Mouse (Mus musculus): ENCODE data around the gene Slc41a2. TPM values are rescaled to one million over a fixed set of nuclear protein-coding genes. Genes with fewer than 3 reads are reported as not detected.

Slc41a2 gene
- total and polyA plus RNA-seq, 3 experiments: 0.17 TPM; not detected in 2

DNA sequence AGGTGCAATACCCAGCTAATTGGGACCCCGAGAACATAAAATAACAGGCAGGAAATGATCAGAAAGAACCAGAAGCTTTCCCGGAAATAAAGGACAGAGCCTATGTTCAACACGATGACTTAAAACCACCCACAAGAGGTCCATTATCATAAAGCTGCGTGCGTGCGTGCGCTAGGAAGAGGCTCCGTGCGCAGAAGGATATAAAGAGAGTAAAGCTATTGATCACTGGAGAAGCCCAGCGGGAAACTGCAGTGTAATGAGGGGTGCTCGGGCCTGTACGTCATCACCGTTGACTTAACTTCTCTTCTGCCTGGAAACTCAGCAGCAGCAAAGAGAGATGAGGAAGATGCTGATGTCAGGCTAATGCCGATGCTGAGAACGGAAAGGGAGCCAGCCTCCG is 127.6 kb downstream of the Slc41a2 start:
- no peak overlapping the region for H3K4me2 ChIP-seq (ENCODE audit: insufficient read depth, low read depth, poor library complexity, severe bottlenecking)
- H3K9me3 ChIP-seq (replicated peaks; ENCODE audit: low read length): peaks cover 3% of the 10 kb centered on the region
- no peaks in the 10 kb centered on the region for H3K27me3 ChIP-seq (replicated peaks)
- dilution Hi-C loops (cut with MboI; ENCODE audit: extremely low pct_ligation_motif_present, extremely low pct_unique_long_range_greater_than_20kb, low sequenced_read_pairs): no loop called here
- no peak overlapping the region for H3K27ac ChIP-seq (ENCODE audit: insufficient read depth, low read depth)
- no peak for TF ChIP-seq ZNF384 (IDR thresholded peaks at IDR 0.05; ENCODE audit: low read depth, low read length)
- TF ChIP-seq UBTF (IDR thresholded peaks at IDR 0.05; ENCODE audit: low read depth, low read length): no peak
- no peak for TF ChIP-seq RCOR1 (conservative IDR thresholded peaks at IDR 0.05; ENCODE audit: low read depth, low read length)
- no peak for TF ChIP-seq MYC (IDR thresholded peaks at IDR 0.05; ENCODE audit: low read depth, low read length)
- no peak for TF ChIP-seq USF1 (IDR thresholded peaks at IDR 0.05; ENCODE audit: low read depth, low read length)
- TF ChIP-seq PAX5 (IDR thresholded peaks at IDR 0.05; ENCODE audit: low read length): no peak
- TF ChIP-seq MAX (IDR thresholded peaks at IDR 0.05; ENCODE audit: low read length): no peak
- no peak for TF ChIP-seq MEF2A (IDR thresholded peaks at IDR 0.05; ENCODE audit: borderline replicate concordance, low read depth, low read length)
- TF ChIP-seq ZC3H11A (IDR thresholded peaks at IDR 0.05; ENCODE audit: low read depth, low read length): no peak
- no peak for TF ChIP-seq TBP (conservative IDR thresholded peaks at IDR 0.05; ENCODE audit: low read depth, low read length)
- TF ChIP-seq MXI1 (IDR thresholded peaks at IDR 0.05; ENCODE audit: low read depth, low read length): no peak
- TF ChIP-seq ETS1 (conservative IDR thresholded peaks at IDR 0.05; ENCODE audit: low read depth, low read length): no peak
- H3K36me3 ChIP-seq (replicated peaks in 1 of 2; ENCODE audit: control insufficient read depth in 1 of 2, insufficient read depth in 1 of 2, low read length in 1 of 2): no peaks in the 10 kb centered on the region
- in situ Hi-C loops (cut with MboI; ENCODE audit: low pct_ligation_motif_present, low pct_unique_long_range_greater_than_20kb, low sequenced_read_pairs): loop anchor here (25.0 kb wide), 1 partner anchor 423 kb away; no protein-coding TSS in a partner anchor
- H3K9ac ChIP-seq (ENCODE audit: insufficient read depth, low read depth): no peak overlapping the region
- no peak overlapping the region for H3K4me3 ChIP-seq (replicated peaks in 1 of 3; ENCODE audit: low read depth in 2 of 3, low read length in 2 of 3, poor library complexity in 1 of 3)
- H3K4me1 ChIP-seq (ENCODE audit: control insufficient read depth in 1 of 2, insufficient read depth in 2 of 2): peaks cover 2 to 3% of the 10 kb centered on the region in 2 experiments
- H3K79me2 ChIP-seq (replicated peaks; ENCODE audit: control insufficient read depth, extremely low read depth, insufficient read depth, poor library complexity, severe bottlenecking): no peaks in the 10 kb centered on the region
- DNase-seq (ENCODE audit: extremely low read depth): no peak

DNA sequence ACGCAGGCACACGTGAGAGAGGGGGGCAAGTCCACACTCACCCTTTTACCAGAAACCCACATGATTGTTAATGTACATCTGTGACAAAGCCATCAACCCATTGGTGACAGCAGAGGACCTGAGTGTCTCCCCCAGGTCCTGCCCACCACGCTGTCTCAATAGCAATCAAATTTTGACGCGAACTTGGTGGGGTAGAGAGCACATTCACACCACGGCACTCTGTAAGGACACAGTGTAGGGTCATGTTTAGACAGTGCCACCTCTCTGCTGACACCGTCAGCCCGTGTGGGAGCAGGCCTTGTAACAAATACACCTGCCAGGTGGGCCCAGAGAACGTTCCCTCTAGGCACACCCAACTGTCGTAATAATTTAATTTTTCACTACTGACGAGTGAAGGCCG is 128.3 kb downstream of the Slc41a2 start:
- Histone ChIP-seq H3K9ac (ENCODE audit: insufficient read depth, low read depth) (no peak overlapping the region), H3K36me3 (replicated peaks in 1 of 2; ENCODE audit: control insufficient read depth in 1 of 2, insufficient read depth in 1 of 2, low read length in 1 of 2) (no peaks in the 10 kb centered on the region), H3K4me1 (ENCODE audit: control insufficient read depth in 1 of 2, insufficient read depth in 2 of 2) (no peaks in the 10 kb centered on the region), H3K27ac (ENCODE audit: insufficient read depth, low read depth) (no peak overlapping the region), H3K4me2 (ENCODE audit: insufficient read depth, low read depth, poor library complexity, severe bottlenecking) (no peak overlapping the region), H3K4me3 (replicated peaks in 1 of 3; ENCODE audit: low read depth in 2 of 3, low read length in 2 of 3, poor library complexity in 1 of 3) (no peak overlapping the region), H3K79me2 (replicated peaks; ENCODE audit: control insufficient read depth, extremely low read depth, insufficient read depth, poor library complexity, severe bottlenecking) (no peaks in the 10 kb centered on the region), H3K9me3 (replicated peaks; ENCODE audit: low read length) (peaks cover 3% of the 10 kb centered on the region), H3K27me3 (replicated peaks) (no peaks in the 10 kb centered on the region)
- in situ Hi-C loops (cut with MboI; ENCODE audit: low pct_ligation_motif_present, low pct_unique_long_range_greater_than_20kb, low sequenced_read_pairs) (loop anchor here (25.0 kb wide), 1 partner anchor 422 kb away; no protein-coding TSS in a partner anchor), dilution Hi-C loops (cut with MboI; ENCODE audit: extremely low pct_ligation_motif_present, extremely low pct_unique_long_range_greater_than_20kb, low sequenced_read_pairs) (no loop called here)
- no peak for DNase-seq (ENCODE audit: extremely low read depth)
- no peak for TF ChIP-seq RCOR1 (conservative IDR thresholded peaks at IDR 0.05; ENCODE audit: low read depth, low read length)
- TF ChIP-seq PAX5 (IDR thresholded peaks at IDR 0.05; ENCODE audit: low read length): no peak
- no peak for TF ChIP-seq ELF1 (IDR thresholded peaks at IDR 0.05; ENCODE audit: low read depth, low read length)

DNA sequence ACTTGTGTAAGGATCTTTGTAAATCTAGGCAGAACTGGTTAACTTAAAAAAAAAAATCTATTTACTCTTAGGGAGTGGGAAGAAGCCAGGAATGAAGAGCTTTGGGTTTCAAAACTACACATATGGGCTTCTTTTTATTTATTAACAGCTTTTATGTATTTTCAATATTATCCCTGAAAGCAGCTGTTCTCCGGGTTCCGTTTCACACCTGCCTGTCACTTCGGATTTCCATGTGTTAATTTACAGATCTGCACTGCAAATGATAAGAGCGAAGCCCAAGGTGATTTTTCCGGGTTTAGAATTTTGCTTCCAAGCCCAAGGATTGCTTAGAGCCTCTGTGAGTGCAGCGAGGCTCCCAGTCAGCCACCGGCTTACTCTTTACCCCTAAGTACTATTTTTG is 129.2 kb downstream of the Slc41a2 start:
- TF ChIP-seq MYC (IDR thresholded peaks at IDR 0.05; ENCODE audit: low read depth, low read length) (no peak), RCOR1 (conservative IDR thresholded peaks at IDR 0.05; ENCODE audit: low read depth, low read length) (no peak), MAFK (IDR thresholded peaks at IDR 0.05; ENCODE audit: insufficient replicate concordance, low read length) (no peak), PAX5 (IDR thresholded peaks at IDR 0.05; ENCODE audit: low read length) (no peak), UBTF (IDR thresholded peaks at IDR 0.05; ENCODE audit: low read depth, low read length) (no peak), NELFE (IDR thresholded peaks at IDR 0.05; ENCODE audit: low read depth, low read length) (no peak), ZC3H11A (IDR thresholded peaks at IDR 0.05; ENCODE audit: low read depth, low read length) (no peak), IRF4 (IDR thresholded peaks at IDR 0.05; ENCODE audit: low read depth, low read length) (no peak), RAD21 (IDR thresholded peaks at IDR 0.05; ENCODE audit: low read depth, low read length) (no peak), BHLHE40 (IDR thresholded peaks at IDR 0.05; ENCODE audit: low read depth, low read length) (no peak), TCF12 (IDR thresholded peaks at IDR 0.05; ENCODE audit: low read depth, low read length) (no peak), USF1 (IDR thresholded peaks at IDR 0.05; ENCODE audit: low read depth, low read length) (no peak), ZMIZ1 (IDR thresholded peaks at IDR 0.05; ENCODE audit: low read depth, low read length) (no peak), JUND (conservative IDR thresholded peaks at IDR 0.05; ENCODE audit: low read depth, low read length) (no peak)
- 0 out of 4 replicates have a peak, but pooled peaks cover 0 to 1% of the 10 kb centered on the region in 2 experiments for H3K4me1 ChIP-seq (ENCODE audit: control insufficient read depth in 1 of 2, insufficient read depth in 2 of 2)
- H3K36me3 ChIP-seq (replicated peaks in 1 of 2; ENCODE audit: control insufficient read depth in 1 of 2, insufficient read depth in 1 of 2, low read length in 1 of 2): no peaks in the 10 kb centered on the region
- no peak overlapping the region for H3K27ac ChIP-seq (ENCODE audit: insufficient read depth, low read depth)
- no peak overlapping the region for H3K4me3 ChIP-seq (replicated peaks in 1 of 3; ENCODE audit: low read depth in 2 of 3, low read length in 2 of 3, poor library complexity in 1 of 3)
- no peak for DNase-seq (ENCODE audit: extremely low read depth)
- dilution Hi-C loops (cut with MboI; ENCODE audit: extremely low pct_ligation_motif_present, extremely low pct_unique_long_range_greater_than_20kb, low sequenced_read_pairs) (no loop called here), in situ Hi-C loops (cut with MboI; ENCODE audit: low pct_ligation_motif_present, low pct_unique_long_range_greater_than_20kb, low sequenced_read_pairs) (loop anchor here (25.0 kb wide), 1 partner anchor 421 kb away; no protein-coding TSS in a partner anchor)
- H3K27me3 ChIP-seq (replicated peaks): no peaks in the 10 kb centered on the region
- H3K9ac ChIP-seq (ENCODE audit: insufficient read depth, low read depth): no peak overlapping the region
- H3K9me3 ChIP-seq (replicated peaks; ENCODE audit: low read length): peaks cover 2% of the 10 kb centered on the region
- no peaks in the 10 kb centered on the region for H3K79me2 ChIP-seq (replicated peaks; ENCODE audit: control insufficient read depth, extremely low read depth, insufficient read depth, poor library complexity, severe bottlenecking)
- H3K4me2 ChIP-seq (ENCODE audit: insufficient read depth, low read depth, poor library complexity, severe bottlenecking): no peak overlapping the region

Data from CH12.LX (cell line).